Mouse (Mus musculus) naive thymus-derived CD4-positive, alpha-beta T cell, adult 2 months (primary cell): Measurements from ENCODE around the gene Usp53.

Experiments
- DNase-seq: peaks from one replicate; pipeline ENCODE4 v3.0.0-alpha.2; 2011; ENCODE audit warnings: low read depth

The Usp53 gene

GRCm38 (mm10) chr3:122984249-122985182, at the start of gene Usp53:
Gene Usp53 (minus strand): TSS chr3:122984510.
- peak; percentile 95 for DNase-seq

- DNase-seq = no peak
Measured at GRCm38 (mm10) chr3:123033804-123034203, 49.5 kb upstream of the Usp53 start.

- no peak for DNase-seq
Measured at GRCm38 (mm10) chr3:123025634-123026033, 41.3 kb upstream of the Usp53 start.

- DNase-seq = no peak
Measured at GRCm38 (mm10) chr3:123024496-123025234, 40.4 kb upstream of the Usp53 start.

- DNase-seq = no peak
Measured at GRCm38 (mm10) chr3:123018792-123019191, 34.5 kb upstream of the Usp53 start.

- DNase-seq = no peak
Measured at GRCm38 (mm10) chr3:123013476-123013875, 29.2 kb upstream of the Usp53 start.

- DNase-seq = no peak
Measured at GRCm38 (mm10) chr3:123009417-123009816, 25.1 kb upstream of the Usp53 start.

- no peak for DNase-seq
Measured at GRCm38 (mm10) chr3:123007386-123007785, 23.1 kb upstream of the Usp53 start.

- DNase-seq = no peak
Measured at GRCm38 (mm10) chr3:123001053-123001452, 16.7 kb upstream of the Usp53 start.

- no peak for DNase-seq
Measured at GRCm38 (mm10) chr3:122998511-122998910, 14.2 kb upstream of the Usp53 start.

- DNase-seq = no peak
Measured at GRCm38 (mm10) chr3:122996968-122997367, 12.7 kb upstream of the Usp53 start.

- DNase-seq = no peak
Measured at GRCm38 (mm10) chr3:122986906-122987305, 2.6 kb upstream of the Usp53 start.

- DNase-seq = no peak
Measured at GRCm38 (mm10) chr3:122986386-122986785, 2.1 kb upstream of the Usp53 start.

GRCm38 (mm10) chr3:122985183-122985944, 1.1 kb upstream of the Usp53 start:
- DNase-seq = peak; percentile 50

GRCm38 (mm10) chr3:122983849-122984248, 461 bp downstream of the Usp53 start:
- peak; percentile 73 for DNase-seq

- no peak for DNase-seq
Measured at GRCm38 (mm10) chr3:122975964-122976363, 8.3 kb downstream of the Usp53 start.

- no peak for DNase-seq
Measured at GRCm38 (mm10) chr3:122975363-122975762, 8.9 kb downstream of the Usp53 start.

GRCm38 (mm10) chr3:122974833-122975232, 9.5 kb downstream of the Usp53 start:
- no peak for DNase-seq

- DNase-seq = no peak
Measured at GRCm38 (mm10) chr3:122972126-122972822, 12.0 kb downstream of the Usp53 start.

GRCm38 (mm10) chr3:122968391-122968790, 15.9 kb downstream of the Usp53 start:
- DNase-seq = no peak

- DNase-seq = no peak
Measured at GRCm38 (mm10) chr3:122964301-122964700, 20.0 kb downstream of the Usp53 start.

GRCm38 (mm10) chr3:122950129-122950528, 34.2 kb downstream of the Usp53 start:
- DNase-seq = no peak
